Mouse (Mus musculus) layer of hippocampus, adult 9-11 months (tissue): Measurements from ENCODE around the gene Efnb3.
"Not testable (repeated sequence)": the region's sequence is repeated elsewhere in the genome, so short reads cannot be mapped to it uniquely, and the experiment has no call there.

Source experiments
- DNase-seq: peaks from one replicate; pipeline ENCODE4 v3.0.0; 2022

The Efnb3 gene

GRCm38 (mm10) chr11:69547071-69547470 lies 12.9 kb downstream of the Efnb3 start:
- no peak for DNase-seq

- DNase-seq: peak; percentile 78
These were observed 13.5 kb downstream of the Efnb3 start for GRCm38 (mm10) chr11:69546423-69547053.

- DNase-seq: no peak
These were observed 14.0 kb downstream of the Efnb3 start for GRCm38 (mm10) chr11:69545957-69546356.

- DNase-seq: no peak
These were observed 16.4 kb downstream of the Efnb3 start for GRCm38 (mm10) chr11:69543598-69543997.

- DNase-seq: not testable (repeated sequence)
These were observed 18.3 kb downstream of the Efnb3 start for GRCm38 (mm10) chr11:69541741-69542140.

- DNase-seq: no peak
These were observed 19.3 kb downstream of the Efnb3 start for GRCm38 (mm10) chr11:69540700-69541099.

GRCm38 (mm10) chr11:69534990-69535389 lies 25.0 kb downstream of the Efnb3 start:
- no peak for DNase-seq

- DNase-seq: no peak
These were observed 27.4 kb downstream of the Efnb3 start for GRCm38 (mm10) chr11:69532480-69533150.

- not testable (repeated sequence) for DNase-seq
These were observed 29.2 kb downstream of the Efnb3 start for GRCm38 (mm10) chr11:69530755-69531154.

- DNase-seq: not testable (repeated sequence)
These were observed 29.7 kb downstream of the Efnb3 start for GRCm38 (mm10) chr11:69530281-69530680.

- no peak for DNase-seq
These were observed 32.0 kb downstream of the Efnb3 start for GRCm38 (mm10) chr11:69528031-69528390.

- no peak for DNase-seq
These were observed 32.6 kb downstream of the Efnb3 start for GRCm38 (mm10) chr11:69527098-69528030.

GRCm38 (mm10) chr11:69526631-69527030 lies 33.4 kb downstream of the Efnb3 start:
- DNase-seq: no peak

GRCm38 (mm10) chr11:69525661-69526060 lies 34.3 kb downstream of the Efnb3 start:
- DNase-seq: no peak

- DNase-seq: no peak
These were observed 36.4 kb downstream of the Efnb3 start for GRCm38 (mm10) chr11:69523651-69524050.

GRCm38 (mm10) chr11:69521526-69522149 lies 38.4 kb downstream of the Efnb3 start:
- DNase-seq: no peak

GRCm38 (mm10) chr11:69519976-69520375 lies 40.0 kb downstream of the Efnb3 start:
- DNase-seq: no peak

GRCm38 (mm10) chr11:69516661-69517060 lies 43.3 kb downstream of the Efnb3 start:
- DNase-seq: no peak

GRCm38 (mm10) chr11:69516151-69516640 lies 43.8 kb downstream of the Efnb3 start:
- DNase-seq: no peak

GRCm38 (mm10) chr11:69513840-69514239 lies 46.2 kb downstream of the Efnb3 start:
- peak; percentile 32 for DNase-seq

GRCm38 (mm10) chr11:69510796-69511496 lies 49.1 kb downstream of the Efnb3 start:
- DNase-seq: no peak
